Mouse (Mus musculus) CH12F3 (cell line): Measurements from ENCODE around the gene Pllp.

ENCODE experiments used
- in situ Hi-C: fragments of 300-500 bp; cut with MboI; formaldehyde crosslinking; loops from 2 replicates; pipeline ENCODE4 v1.14.3; 2020; ENCODE audit warnings: low sequenced_read_pairs

Gene Pllp

GRCm38 (mm10) chr8:94703972-94704668, 8.0 kb upstream of the Pllp start:
- in situ Hi-C loops = loop anchor here (10.0 kb wide), 1 partner anchor 121 kb away; no protein-coding TSS in a partner anchor

- in situ Hi-C loops = loop anchor here (10.0 kb wide), 1 partner anchor 122 kb away; no protein-coding TSS in a partner anchor
These were observed 7.1 kb upstream of the Pllp start for GRCm38 (mm10) chr8:94702844-94703813.

- in situ Hi-C loops = loop anchor here (10.0 kb wide), 1 partner anchor 123 kb away; no protein-coding TSS in a partner anchor
These were observed 6.1 kb upstream of the Pllp start for GRCm38 (mm10) chr8:94702156-94702555.

- in situ Hi-C loops = loop anchor here (10.0 kb wide), 1 partner anchor 124 kb away; no protein-coding TSS in a partner anchor
These were observed 4.4 kb upstream of the Pllp start for GRCm38 (mm10) chr8:94700421-94700935.

GRCm38 (mm10) chr8:94699366-94699765, 3.3 kb upstream of the Pllp start:
- in situ Hi-C loops = loop anchor here (10.0 kb wide), 1 partner anchor 175 kb away; no protein-coding TSS in a partner anchor

- in situ Hi-C loops = loop anchor here (10.0 kb wide), 1 partner anchor 173 kb away; no protein-coding TSS in a partner anchor
These were observed 1.9 kb upstream of the Pllp start for GRCm38 (mm10) chr8:94697956-94698355.

GRCm38 (mm10) chr8:94696566-94696965, 488 bp upstream of the Pllp start:
- in situ Hi-C loops = loop anchor here (10.0 kb wide), 1 partner anchor 172 kb away; no protein-coding TSS in a partner anchor

- in situ Hi-C loops = loop anchor here (10.0 kb wide), 1 partner anchor 171 kb away; no protein-coding TSS in a partner anchor
These were observed 611 bp downstream of the Pllp start for GRCm38 (mm10) chr8:94695341-94695993.

- in situ Hi-C loops = loop anchor here (10.0 kb wide), 1 partner anchor 170 kb away; no protein-coding TSS in a partner anchor
These were observed 1.4 kb downstream of the Pllp start for GRCm38 (mm10) chr8:94694701-94695100.

GRCm38 (mm10) chr8:94685953-94686352, 10.1 kb downstream of the Pllp start:
- in situ Hi-C loops = no loop called here

- in situ Hi-C loops = no loop called here
These were observed 11.8 kb downstream of the Pllp start for GRCm38 (mm10) chr8:94684287-94684686.

- in situ Hi-C loops = no loop called here
These were observed 13.2 kb downstream of the Pllp start for GRCm38 (mm10) chr8:94682732-94683524.

GRCm38 (mm10) chr8:94680414-94680813, 15.7 kb downstream of the Pllp start:
- in situ Hi-C loops = no loop called here

- in situ Hi-C loops = no loop called here
These were observed 17.5 kb downstream of the Pllp start for GRCm38 (mm10) chr8:94678582-94678981.

GRCm38 (mm10) chr8:94675923-94676322, 20.2 kb downstream of the Pllp start:
- in situ Hi-C loops = no loop called here

GRCm38 (mm10) chr8:94674384-94674783, 21.7 kb downstream of the Pllp start:
- in situ Hi-C loops = no loop called here

GRCm38 (mm10) chr8:94666456-94667308, 29.4 kb downstream of the Pllp start, which contains the start of gene Arl2bp:
Gene Arl2bp, plus strand, starts transcription at chr8:94666600.
- in situ Hi-C loops = no loop called here

GRCm38 (mm10) chr8:94664722-94665121, 31.4 kb downstream of the Pllp start:
- in situ Hi-C loops = no loop called here

GRCm38 (mm10) chr8:94660418-94660817, 35.7 kb downstream of the Pllp start:
- in situ Hi-C loops = no loop called here
